7 mouse cellular contexts compared by ENCODE assay signal in genomic region chr1:157256562-157256961, GRCm38 (mm10).
DNase-seq lines count a peak whose midpoint lies in the region; ATAC-seq and TF ChIP-seq lines count a peak whose summit lies in the region.

No protein-coding gene starts in this region.

- H3K9ac ChIP-seq in heart, embryonic 16.5 days (ENCODE audit: low read length): 0 out of 2 replicates have a peak overlapping the region, but pooled peaks have one; percentile 14
- no peak overlapping the region for H3K9ac ChIP-seq in limb, embryonic 14.5 days (ENCODE audit: low read depth, low read length, severe bottlenecking)

- H3K27me3 ChIP-seq in heart, embryonic 16.5 days (ENCODE audit: control insufficient read depth, insufficient read depth, low read length): no peaks in the 10 kb centered on the region
- no peaks in the 10 kb centered on the region for H3K27me3 ChIP-seq in limb, embryonic 14.5 days (ENCODE audit: control insufficient read depth, insufficient read depth, low read length)

- peak overlapping the region; percentile 73 for H3K27ac ChIP-seq in heart, embryonic 16.5 days (ENCODE audit: low read length)
- no peak overlapping the region for H3K27ac ChIP-seq in limb, embryonic 14.5 days (replicated peaks; ENCODE audit: low read depth, low read length)

- WGBS in heart, embryonic 16.5 days: 19% methylated on average over 4 of the region's 4 CpGs
- 41% methylated on average over 4 of the region's 4 CpGs for WGBS in limb, embryonic 14.5 days

- peak overlapping the region; percentile 48; the same call in 1 of the 2 replicates for H3K4me2 ChIP-seq in heart, embryonic 16.5 days (ENCODE audit: low read depth, low read length)
- no peak overlapping the region for H3K4me2 ChIP-seq in limb, embryonic 14.5 days (replicated peaks; ENCODE audit: low read depth, low read length, severe bottlenecking)

- H3K36me3 ChIP-seq in heart, embryonic 16.5 days (ENCODE audit: control insufficient read depth, insufficient read depth): no peaks in the 10 kb centered on the region
- H3K36me3 ChIP-seq in limb, embryonic 14.5 days (ENCODE audit: control insufficient read depth, insufficient read depth, low read length): no peaks in the 10 kb centered on the region

- H3K9me3 ChIP-seq in heart, embryonic 16.5 days (replicated peaks; ENCODE audit: control insufficient read depth, low read length): no peaks in the 10 kb centered on the region
- H3K9me3 ChIP-seq in limb, embryonic 14.5 days (ENCODE audit: control insufficient read depth, low read length): no peaks in the 10 kb centered on the region

- no peak for TF ChIP-seq POLR2A in limb, embryonic 14.5 days (IDR thresholded peaks at IDR 0.05; ENCODE audit: borderline replicate concordance, extremely low read depth, insufficient read depth, insufficient read length)

- ATAC-seq in heart, embryonic 16.5 days (replicated peaks; ENCODE audit: extremely low read depth, insufficient read depth, low FRiP score): peak; percentile 82
- no peak for ATAC-seq in limb, embryonic 14.5 days (ENCODE audit: low FRiP score, low read depth)

- peak overlapping the region; percentile 19; the same call in 1 of the 2 replicates for H3K4me3 ChIP-seq in heart, embryonic 16.5 days (ENCODE audit: low read length)
- H3K4me3 ChIP-seq in limb, embryonic 14.5 days (replicated peaks; ENCODE audit: low read length): no peak overlapping the region

- peaks cover 3% of the 10 kb centered on the region for H3K4me1 ChIP-seq in heart, embryonic 16.5 days (ENCODE audit: control insufficient read depth, insufficient read depth, low read length)
- H3K4me1 ChIP-seq in limb, embryonic 14.5 days (ENCODE audit: control insufficient read depth, insufficient read depth, low read length): no peaks in the 10 kb centered on the region

- peak; percentile 51 for DNase-seq in right cerebral cortex, adult 18-20 months
- no peak for DNase-seq in right cerebral cortex, postnatal 4 days
- peak; percentile 76 for DNase-seq in fibroblast of lung, adult 2 months (ENCODE audit: low read depth)
- peak; percentile 22 for DNase-seq in limb, embryonic 14.5 days (ENCODE audit: low spot score)
- DNase-seq in right cerebral cortex, postnatal 25 days: peak; percentile 23
- no peak for DNase-seq in spleen, postnatal 14 days (ENCODE audit: low spot score in 2 of 2)

Comparison
In these comparisons a context has a peak if more than half of its experiments do, and no peak if none do; other contexts are left out.
1. DNase-seq: peak in right cerebral cortex, adult 18-20 months (single experiment), fibroblast of lung, adult 2 months (single experiment), limb, embryonic 14.5 days (single experiment) and right cerebral cortex, postnatal 25 days (single experiment); none in right cerebral cortex, postnatal 4 days (single experiment) and spleen, postnatal 14 days (0 of 2).